Mouse (Mus musculus) CH12.LX (cell line): Measurements from ENCODE around the gene Mbd5.

Source experiments
- CHD2 ChIP-seq: IDR thresholded peaks from 2 replicates; pipeline ENCODE4 v1.6.1; 2011; ENCODE audit warnings: low read length, improper control_type of control experiment
- CTCF ChIP-seq, 2 experiments: IDR thresholded peaks in 1 of 2; conservative IDR thresholded peaks in 1 of 2; 2 replicates each; pipeline ENCODE4 v1.5.1; 2011 to 2012; ENCODE audit warnings: low read depth in 2 of 2, low read length in 2 of 2, improper control_type of control experiment in 1 of 2, inconsistent platforms in 1 of 2, mild to moderate bottlenecking in 1 of 2, moderate library complexity in 1 of 2
- JUND ChIP-seq: conservative IDR thresholded peaks from 2 replicates; pipeline ENCODE4 v1.6.1; 2011; ENCODE audit warnings: low read depth, low read length, improper control_type of control experiment

GRCm38 (mm10) chr2:48950316-48950880, 1.1 kb downstream of the Mbd5 start:
- no peak for TF ChIP-seq CTCF (conservative IDR thresholded peaks at IDR 0.05 in 1 of 2, IDR thresholded peaks at IDR 0.05 in 1 of 2; ENCODE audit: low read depth in 2 of 2, low read length in 2 of 2)
- TF ChIP-seq JUND, result no peak
- no peak for TF ChIP-seq CHD2
